Mouse (Mus musculus) spleen, adult 2 months (tissue): ENCODE measurements around the gene Agxt2. TPM values are rescaled to one million over a fixed set of nuclear protein-coding genes. Genes with fewer than 3 reads are reported as not detected.

Experiments
- DNase-seq, 2 experiments: peaks; one replicate each; pipeline versions ENCODE4 v3.0.0 to v3.0.0-alpha.2; 2012 to 2021; ENCODE audit warnings: low spot score in 2 of 2, low read depth in 1 of 2
- H3K27ac ChIP-seq: fragments of 200-500 bp; 2 replicates; pipeline ENCODE4 v1.5.1; 2012; ENCODE audit warnings: low read length, inconsistent platforms; ENCODE audit not compliant: insufficient read depth
- H3K27me3 ChIP-seq: fragments of 200-500 bp; 2 replicates; pipeline ENCODE4 v1.6.1; 2012; ENCODE audit warnings: mild to moderate bottlenecking, moderate library complexity, low read length, inconsistent platforms; ENCODE audit not compliant: control insufficient read depth, insufficient read depth
- H3K36me3 ChIP-seq: fragments of 200-500 bp; 2 replicates; pipeline ENCODE4 v1.6.1; 2012; ENCODE audit warnings: mild to moderate bottlenecking, low read length, inconsistent platforms; ENCODE audit not compliant: control insufficient read depth, insufficient read depth
- H3K4me1 ChIP-seq: fragments of 200-500 bp; 2 replicates; pipeline ENCODE4 v1.6.1; 2011; ENCODE audit warnings: inconsistent platforms; ENCODE audit not compliant: control insufficient read depth, insufficient read depth, insufficient read length
- H3K4me3 ChIP-seq: fragments of 200-500 bp; 2 replicates; pipeline ENCODE4 v1.5.1; 2011; ENCODE audit warnings: mild to moderate bottlenecking, inconsistent platforms; ENCODE audit not compliant: insufficient read depth, insufficient read length; ENCODE audit errors: extremely low read depth
- CTCF ChIP-seq: fragments of 200-500 bp; IDR thresholded peaks from 2 replicates; pipeline ENCODE4 v1.5.1; 2011; ENCODE audit warnings: mild to moderate bottlenecking, inconsistent platforms; ENCODE audit not compliant: insufficient read depth, insufficient read length, insufficient replicate concordance; ENCODE audit errors: extremely low read depth
- POLR2A ChIP-seq: fragments of 200-500 bp; IDR thresholded peaks from 2 replicates; pipeline ENCODE4 v1.6.1; 2011; ENCODE audit warnings: low read depth, low read length, inconsistent platforms
- WGBS: fragments of 180-500 bp; shearing (Covaris S2); methylation state at CpG from one replicate; pipeline ENCODE4 v1.1.7; 2018; 5-methylcytosine and 5-hydroxymethylcytosine counted together
- polyA plus RNA-seq: library from polyadenylated mRNA; depleted of rRNA; stranded (reverse); fragments of >200 nt; gene quantifications from 2 replicates; pipeline ENCODE4 v1.2.3, GENCODE M21; 2012

Gene Agxt2
- polyA plus RNA-seq, 1 experiment = not detected

GRCm38 (mm10) chr15:10347044-10347443, 11.3 kb upstream of the Agxt2 start:
- DNase-seq = peak in 1 of 2 experiments; percentile 16
- WGBS = 27% methylated on average over 6 of the region's 6 CpGs
- TF ChIP-seq POLR2A = no peak
- TF ChIP-seq CTCF = no peak
- Histone ChIP-seq H3K27ac (peak overlapping the region; percentile 14; the same call in 1 of the 2 replicates), H3K4me3 (no peak overlapping the region), H3K4me1 (peaks cover 3% of the 10 kb centered on the region; the same call in 1 of the 2 replicates), H3K27me3 (no peaks in the 10 kb centered on the region), H3K36me3 (no peaks in the 10 kb centered on the region)

DNA sequence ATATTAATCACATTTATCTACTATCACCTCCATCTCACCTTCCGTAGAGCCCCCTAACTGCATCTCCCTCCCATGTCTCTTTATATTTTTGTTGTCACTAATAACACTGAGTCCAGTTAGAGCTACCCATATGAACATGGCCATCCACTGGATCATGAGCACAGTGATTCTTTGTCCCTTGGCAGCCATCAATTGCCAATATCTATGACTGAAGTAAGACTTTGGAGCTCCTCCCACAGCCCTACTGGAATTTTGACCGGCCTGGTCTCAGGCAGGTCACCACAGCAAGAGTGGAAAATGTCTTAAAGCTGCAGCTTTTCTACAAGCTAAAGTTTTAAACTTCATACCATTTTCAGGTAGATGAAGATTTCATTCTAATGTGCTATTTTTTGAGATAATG, 8.0 kb downstream of the Agxt2 start:
- TF ChIP-seq POLR2A = no peak
- no peak for TF ChIP-seq CTCF
- no peak for DNase-seq
- WGBS = 92% methylated on average over 2 of the region's 2 CpGs
- Histone ChIP-seq H3K27me3 (no peaks in the 10 kb centered on the region), H3K4me3 (no peak overlapping the region), H3K4me1 (no peaks in the 10 kb centered on the region), H3K36me3 (no peaks in the 10 kb centered on the region), H3K27ac (no peak overlapping the region)

GRCm38 (mm10) chr15:10375404-10375803, 17.1 kb downstream of the Agxt2 start:
- Histone ChIP-seq H3K4me3 (no peak overlapping the region), H3K36me3 (no peaks in the 10 kb centered on the region), H3K4me1 (no peaks in the 10 kb centered on the region), H3K27me3 (no peaks in the 10 kb centered on the region), H3K27ac (no peak overlapping the region)
- TF ChIP-seq CTCF (no peak), POLR2A (no peak)
- DNase-seq = no peak
- 81% methylated on average over 3 of the region's 3 CpGs for whole genome bisulfite sequencing

DNA sequence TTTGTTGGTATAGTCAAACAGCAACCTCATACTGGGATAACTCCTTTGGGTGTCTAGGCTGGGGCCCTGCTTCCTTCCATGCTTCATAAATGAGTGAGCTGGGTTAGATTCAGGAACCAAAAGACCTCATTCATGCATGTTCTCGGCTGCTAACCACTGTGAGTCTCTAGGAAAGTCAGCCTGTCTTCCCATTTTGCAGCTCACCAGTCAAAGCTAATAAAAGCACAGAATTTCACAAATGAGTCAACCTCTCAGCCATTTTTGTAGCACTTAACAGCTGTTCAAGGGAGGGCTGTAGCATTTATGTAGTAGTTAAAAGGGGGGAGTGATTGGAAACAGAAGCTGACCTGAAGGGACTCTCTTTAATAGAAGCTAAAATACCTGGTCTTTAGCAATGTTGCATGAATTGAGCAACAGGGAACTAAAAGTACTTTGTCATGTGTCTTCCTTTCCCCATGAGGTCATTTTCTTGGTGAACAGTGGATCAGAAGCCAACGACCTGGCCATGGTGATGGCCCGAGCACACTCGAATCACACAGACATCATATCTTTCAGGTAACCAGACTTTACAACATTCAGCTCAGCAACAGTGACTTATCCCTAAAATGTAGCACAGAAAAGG, 20.1 kb downstream of the Agxt2 start:
- no peak for DNase-seq
- Histone ChIP-seq H3K4me3 (no peak overlapping the region), H3K4me1 (no peaks in the 10 kb centered on the region), H3K27me3 (no peaks in the 10 kb centered on the region), H3K36me3 (no peaks in the 10 kb centered on the region), H3K27ac (no peak overlapping the region)
- 80% methylated on average over 4 of the region's 4 CpGs for WGBS
- TF ChIP-seq CTCF (no peak), POLR2A (no peak)

GRCm38 (mm10) chr15:10379757-10380458, 21.6 kb downstream of the Agxt2 start:
- no peaks in the 10 kb centered on the region for H3K4me1 ChIP-seq
- no peaks in the 10 kb centered on the region for H3K27me3 ChIP-seq
- no peaks in the 10 kb centered on the region for H3K36me3 ChIP-seq
- TF ChIP-seq CTCF = no peak
- TF ChIP-seq POLR2A = no peak
- no peak for DNase-seq
- no peak overlapping the region for H3K4me3 ChIP-seq
- H3K27ac ChIP-seq = no peak overlapping the region
- 86% methylated on average over 3 of the region's 3 CpGs for WGBS

- WGBS = 80% methylated on average over 2 of the region's 2 CpGs
- H3K36me3 ChIP-seq = no peaks in the 10 kb centered on the region
- H3K4me3 ChIP-seq = no peak overlapping the region
- DNase-seq = no peak
- no peak for TF ChIP-seq CTCF
- no peak for TF ChIP-seq POLR2A
- no peak overlapping the region for H3K27ac ChIP-seq
- H3K4me1 ChIP-seq = no peaks in the 10 kb centered on the region
- no peaks in the 10 kb centered on the region for H3K27me3 ChIP-seq
Measured at GRCm38 (mm10) chr15:10387263-10387662, 28.9 kb downstream of the Agxt2 start.

DNA sequence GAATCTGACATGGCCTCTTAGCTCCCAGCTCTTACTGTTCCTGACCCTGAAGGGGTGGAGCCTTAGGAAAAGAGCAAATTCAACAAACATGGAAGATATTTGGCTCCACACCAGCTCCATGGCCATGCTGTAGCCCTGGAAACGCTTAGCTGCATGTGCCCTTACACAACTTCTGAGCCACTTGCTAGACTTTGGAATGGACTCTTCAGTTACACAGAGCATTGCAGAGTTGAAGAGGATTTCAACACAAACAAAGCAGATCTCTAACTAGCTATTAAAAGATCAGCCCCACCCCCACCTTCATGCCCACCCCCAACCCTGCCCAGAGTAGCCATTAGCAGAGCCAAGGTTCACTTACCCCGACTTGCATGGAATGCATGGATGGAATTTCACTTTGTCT, 41.5 kb downstream of the Agxt2 start:
- H3K27me3 ChIP-seq = no peaks in the 10 kb centered on the region
- DNase-seq = no peak

More for the DNA sequence above, 41.5 kb downstream of the Agxt2 start:
- H3K4me1 ChIP-seq = no peaks in the 10 kb centered on the region
- no peaks in the 10 kb centered on the region for H3K36me3 ChIP-seq
- no peak overlapping the region for H3K4me3 ChIP-seq
- 80% methylated on average over 2 of the region's 2 CpGs for WGBS
- no peak overlapping the region for H3K27ac ChIP-seq
- TF ChIP-seq CTCF = no peak
- no peak for TF ChIP-seq POLR2A
